Mouse (Mus musculus) hindbrain, embryonic 16.5 days (tissue): ENCODE data around the gene Map4k1. TPM values are rescaled to one million over a fixed set of nuclear protein-coding genes. Genes with fewer than 3 reads are reported as not detected.
"Not testable (repeated sequence)": the region's sequence is repeated elsewhere in the genome, so short reads cannot be mapped to it uniquely, and the experiment has no call there.

Experiments
- ATAC-seq: fragments of 200-750 bp; cut with Nextera tagmentation; 2 replicates; pipeline ENCODE4 v1.8.0; 2017; ENCODE audit warnings: moderate TSS enrichment, moderate library complexity
- H3K27ac ChIP-seq: fragments of 300-500 bp; sonication (generic); 2 replicates; pipeline ENCODE4 v1.5.1; 2014; ENCODE audit warnings: low read depth, mild to moderate bottlenecking, control low read depth, low read length, moderate library complexity
- H3K27me3 ChIP-seq: fragments of 300-500 bp; sonication (generic); replicated peaks from 2 replicates; pipeline ENCODE4 v1.6.1; 2014; ENCODE audit warnings: low read length; ENCODE audit not compliant: control insufficient read depth, insufficient read depth
- H3K36me3 ChIP-seq: fragments of 300-500 bp; sonication (generic); 2 replicates; pipeline ENCODE4 v1.6.1; 2014; ENCODE audit warnings: mild to moderate bottlenecking, low read length, moderate library complexity, mixed read lengths; ENCODE audit not compliant: control insufficient read depth, insufficient read depth
- H3K4me1 ChIP-seq: fragments of 300-500 bp; sonication (generic); 2 replicates; pipeline ENCODE4 v1.6.1; 2014; ENCODE audit warnings: low read depth, low read length; ENCODE audit not compliant: control insufficient read depth, insufficient read depth
- H3K4me2 ChIP-seq: fragments of 300-500 bp; sonication (generic); 2 replicates; pipeline ENCODE4 v1.6.1; 2014; ENCODE audit warnings: mild to moderate bottlenecking, low read length, control low read depth, moderate library complexity
- H3K4me3 ChIP-seq: fragments of 300-500 bp; sonication (generic); 2 replicates; pipeline ENCODE4 v1.5.1; 2014; ENCODE audit warnings: mild to moderate bottlenecking, low read length, control low read depth, moderate library complexity
- H3K9ac ChIP-seq: fragments of 300-500 bp; sonication (generic); 2 replicates; pipeline ENCODE4 v1.6.1; 2014; ENCODE audit warnings: low read depth, mild to moderate bottlenecking, control low read depth, low read length, moderate library complexity
- H3K9me3 ChIP-seq: fragments of 300-500 bp; sonication (generic); 2 replicates; pipeline ENCODE4 v1.6.1; 2014; ENCODE audit warnings: mild to moderate bottlenecking, low read length, moderate library complexity; ENCODE audit not compliant: control insufficient read depth
- WGBS: fragments of 180-500 bp; shearing (Covaris S2); extraction: QIAGEN DNeasy Blood & Tissue Kit; methylation state at CpG from one replicate; pipeline ENCODE4 v1.1.7; 2014; 5-methylcytosine and 5-hydroxymethylcytosine counted together
- polyA plus RNA-seq: library from polyadenylated mRNA; unstranded; fragments of >200 nt; fragmentation: Nextera tagmentation; extraction: Ambion mirVana; gene quantifications from 2 replicates; pipeline ENCODE4 v1.2.1, GENCODE M21; 2015

The Map4k1 gene
- polyA plus RNA-seq, 1 experiment from 2014 or later = 13.8 TPM

DNA sequence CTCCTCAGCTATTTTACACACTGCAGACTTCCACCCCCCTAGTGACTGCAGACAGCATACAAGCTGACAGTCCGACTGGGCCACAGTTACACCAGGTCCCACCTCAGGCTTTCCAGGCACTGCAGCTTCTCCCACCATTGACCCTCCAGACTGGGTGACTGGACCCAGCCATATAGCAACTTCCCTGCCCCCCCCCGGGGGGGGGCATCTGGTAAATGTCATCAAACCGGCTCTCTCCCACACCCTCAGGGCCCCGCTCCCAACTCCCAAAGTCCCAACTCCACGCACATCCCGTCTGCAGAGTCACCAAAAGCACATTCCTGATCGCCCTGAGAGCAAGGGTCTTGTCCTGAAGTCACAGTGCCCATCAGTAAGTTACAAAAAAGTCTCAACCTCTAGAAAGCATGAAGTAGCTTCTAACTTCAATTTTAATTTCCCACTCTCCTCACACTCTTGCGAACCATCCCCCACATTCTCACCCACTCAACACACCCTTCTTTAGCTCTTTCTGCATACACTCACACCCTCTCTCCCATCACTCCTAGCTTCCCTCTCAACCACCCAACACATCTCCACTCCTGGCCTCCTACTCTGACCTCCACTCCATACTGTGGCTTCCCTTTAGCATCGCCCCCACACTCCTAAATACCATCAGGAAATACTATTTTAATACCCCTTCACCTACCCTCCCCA lies 21.4 kb upstream of the Map4k1 start:
- 37% methylated on average over 9 of the region's 9 CpGs for WGBS
- no peaks in the 10 kb centered on the region for H3K9me3 ChIP-seq
- H3K36me3 ChIP-seq = no peaks in the 10 kb centered on the region
- H3K4me1 ChIP-seq = peaks cover 26% of the 10 kb centered on the region
- H3K4me3 ChIP-seq = peak overlapping the region; percentile 89
- peak overlapping the region; percentile 66 for H3K4me2 ChIP-seq
- H3K9ac ChIP-seq = peak overlapping the region; percentile 90
- no peaks in the 10 kb centered on the region for H3K27me3 ChIP-seq
- H3K27ac ChIP-seq = no peak overlapping the region
- ATAC-seq = no peak

- under 1% methylated on average over 7 of the region's 7 CpGs for WGBS
- H3K9ac ChIP-seq = peak overlapping the region; percentile 90
- no peaks in the 10 kb centered on the region for H3K36me3 ChIP-seq
- ATAC-seq = no peak
- no peaks in the 10 kb centered on the region for H3K9me3 ChIP-seq
- peak overlapping the region; percentile 88 for H3K27ac ChIP-seq
- peak overlapping the region; percentile 66 for H3K4me2 ChIP-seq
- H3K27me3 ChIP-seq = no peaks in the 10 kb centered on the region
- peaks cover 26% of the 10 kb centered on the region for H3K4me1 ChIP-seq
- peak overlapping the region; percentile 89 for H3K4me3 ChIP-seq
Observed at GRCm38 (mm10) chr7:28961584-28961926, 20.3 kb upstream of the Map4k1 start.

DNA sequence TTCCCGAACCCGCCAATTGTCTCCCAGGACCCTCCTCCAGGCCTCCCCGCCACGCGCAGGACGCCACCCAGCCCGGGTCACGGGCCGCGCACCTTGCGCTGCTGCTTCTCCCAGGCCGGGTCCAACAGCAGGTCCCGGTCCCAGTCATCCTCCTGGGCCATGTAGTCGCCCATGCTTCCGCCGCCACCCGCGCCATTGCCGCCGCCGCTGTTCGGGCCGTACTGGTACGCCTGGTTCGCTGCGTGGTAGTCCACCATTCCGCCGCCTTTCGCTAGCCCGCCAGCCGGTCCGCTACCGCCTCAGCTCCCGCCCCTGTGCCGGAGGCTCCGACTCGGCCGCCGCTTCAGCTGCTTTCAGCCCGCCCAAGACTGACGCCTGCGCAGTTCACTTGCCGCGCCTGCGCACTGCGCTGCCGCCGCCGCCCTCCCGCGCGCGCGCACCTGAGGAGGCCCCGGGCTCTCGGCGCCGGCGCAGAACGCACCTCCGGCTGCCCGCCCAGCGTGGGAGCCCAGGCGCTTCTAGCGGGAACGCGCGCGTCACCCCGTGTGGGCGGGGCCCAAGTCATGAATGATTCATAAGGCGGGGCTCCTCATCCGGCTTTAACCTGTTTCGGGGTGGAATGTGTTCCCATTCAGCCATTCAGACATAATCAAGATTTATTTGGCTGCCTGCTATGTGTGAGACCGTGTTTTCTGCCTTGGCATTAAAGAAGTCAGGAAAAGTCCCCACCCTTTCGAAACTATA lies 19.8 kb upstream of the Map4k1 start, which contains the start of gene Actn4:
Gene Actn4 (minus strand): TSS at position 414 of the 744 bp plus-strand sequence.
- WGBS = under 1% methylated on average over 72 of the region's 76 CpGs
- peak within 1 kb of the TSS; percentile 90 for H3K9ac ChIP-seq

GRCm38 (mm10) chr7:28963399-28963923 lies 18.4 kb upstream of the Map4k1 start:
- Histone ChIP-seq H3K27me3 (no peaks in the 10 kb centered on the region), H3K9me3 (no peaks in the 10 kb centered on the region), H3K4me3 (no peak overlapping the region), H3K27ac (no peak overlapping the region), H3K4me1 (peaks cover 26% of the 10 kb centered on the region), H3K9ac (no peak overlapping the region), H3K36me3 (no peaks in the 10 kb centered on the region), H3K4me2 (no peak overlapping the region)
- WGBS = 79% methylated on average over 3 of the region's 3 CpGs
- ATAC-seq = no peak

More for the DNA sequence above, 19.8 kb upstream of the Map4k1 start, which contains the start of gene Actn4:
- Histone ChIP-seq H3K4me2 (peak within 1 kb of the TSS; percentile 68), H3K27me3 (no peaks in the 10 kb centered on the region), H3K9me3 (no peaks in the 10 kb centered on the region), H3K27ac (peak within 1 kb of the TSS; percentile 88), H3K36me3 (no peaks in the 10 kb centered on the region), H3K4me1 (peaks cover 26% of the 10 kb centered on the region), H3K4me3 (peak within 1 kb of the TSS; percentile 89)
- peak; percentile 93 for ATAC-seq

- Histone ChIP-seq H3K4me2 (no peak overlapping the region), H3K9me3 (no peaks in the 10 kb centered on the region), H3K36me3 (no peaks in the 10 kb centered on the region), H3K4me1 (peaks cover 10% of the 10 kb centered on the region), H3K9ac (no peak overlapping the region), H3K27ac (no peak overlapping the region), H3K27me3 (no peaks in the 10 kb centered on the region), H3K4me3 (no peak overlapping the region)
- 86% methylated on average over 5 of the region's 5 CpGs for WGBS
- no peak for ATAC-seq
Observed at GRCm38 (mm10) chr7:28965346-28965840, 16.5 kb upstream of the Map4k1 start.

DNA sequence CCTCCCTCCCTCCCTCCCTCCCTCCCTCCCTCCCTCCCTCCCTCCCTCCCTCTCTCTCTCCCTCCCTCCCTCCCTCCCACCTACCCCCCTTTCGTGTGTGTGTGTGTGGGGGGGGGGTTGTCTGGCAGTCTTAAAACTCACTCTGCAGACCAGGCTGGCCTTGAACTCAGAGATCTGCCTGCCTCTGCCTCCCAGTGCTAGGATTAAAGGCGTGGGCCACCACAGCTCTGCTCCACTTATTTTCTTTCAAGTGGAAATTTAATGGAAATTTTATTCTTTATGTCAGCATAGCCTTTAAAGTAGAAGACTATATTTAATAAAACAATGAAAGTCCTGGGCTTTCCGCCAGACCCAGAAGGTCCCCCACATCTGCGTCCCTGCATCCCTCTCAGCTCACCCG lies 15.7 kb upstream of the Map4k1 start:
- H3K4me3 ChIP-seq = no peak overlapping the region
- no peak overlapping the region for H3K9ac ChIP-seq
- no peak for ATAC-seq
- 84% methylated on average over 4 of the region's 5 CpGs for WGBS
- no peaks in the 10 kb centered on the region for H3K9me3 ChIP-seq
- no peaks in the 10 kb centered on the region for H3K36me3 ChIP-seq
- H3K27ac ChIP-seq = no peak overlapping the region
- no peaks in the 10 kb centered on the region for H3K27me3 ChIP-seq
- no peak overlapping the region for H3K4me2 ChIP-seq
- peaks cover 2% of the 10 kb centered on the region for H3K4me1 ChIP-seq

DNA sequence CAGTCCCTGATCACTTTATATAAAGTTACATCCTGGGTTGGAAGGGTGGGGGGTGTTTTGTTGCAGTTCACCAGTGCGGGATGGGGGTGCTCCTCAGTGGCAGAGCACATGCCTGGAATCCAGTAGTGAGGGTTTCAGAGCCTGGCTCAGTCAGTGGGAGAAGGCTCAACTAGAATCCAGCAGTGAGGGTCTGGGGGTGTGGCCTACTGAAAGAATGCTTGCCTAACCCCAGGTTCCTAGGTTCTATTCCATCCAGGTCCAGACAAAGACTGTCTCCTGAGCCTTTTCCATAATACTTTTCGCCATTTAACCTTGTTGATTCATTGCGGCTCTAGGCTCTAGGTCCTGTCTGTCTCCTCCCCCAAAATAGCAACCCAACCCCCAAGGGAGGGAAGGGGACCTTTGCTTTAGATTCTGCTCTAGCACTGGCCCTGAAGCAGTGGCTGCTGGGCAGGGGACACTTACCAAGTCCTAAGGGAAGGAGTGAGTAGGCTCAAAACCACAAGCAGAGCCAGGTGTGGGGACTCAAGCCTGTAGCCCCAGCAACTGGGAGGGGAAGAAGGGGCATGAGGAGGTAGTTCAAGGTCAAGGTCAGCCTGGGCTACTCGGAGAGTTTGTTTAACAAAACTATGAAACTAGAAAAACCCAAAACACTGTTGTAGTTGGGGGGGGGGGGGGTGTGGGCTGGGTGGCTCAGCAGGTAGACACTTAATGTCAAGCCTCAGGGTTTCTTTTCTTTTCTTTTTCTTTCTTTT lies 14.9 kb upstream of the Map4k1 start:
- Histone ChIP-seq H3K36me3 (peaks cover 3% of the 10 kb centered on the region; the same call in 1 of the 2 replicates), H3K27me3 (no peaks in the 10 kb centered on the region), H3K4me2 (no peak overlapping the region), H3K9ac (no peak overlapping the region), H3K4me3 (no peak overlapping the region), H3K4me1 (no peaks in the 10 kb centered on the region), H3K27ac (no peak overlapping the region), H3K9me3 (no peaks in the 10 kb centered on the region)
- ATAC-seq = no peak
- WGBS = 70% methylated on average over 4 of the region's 4 CpGs

DNA sequence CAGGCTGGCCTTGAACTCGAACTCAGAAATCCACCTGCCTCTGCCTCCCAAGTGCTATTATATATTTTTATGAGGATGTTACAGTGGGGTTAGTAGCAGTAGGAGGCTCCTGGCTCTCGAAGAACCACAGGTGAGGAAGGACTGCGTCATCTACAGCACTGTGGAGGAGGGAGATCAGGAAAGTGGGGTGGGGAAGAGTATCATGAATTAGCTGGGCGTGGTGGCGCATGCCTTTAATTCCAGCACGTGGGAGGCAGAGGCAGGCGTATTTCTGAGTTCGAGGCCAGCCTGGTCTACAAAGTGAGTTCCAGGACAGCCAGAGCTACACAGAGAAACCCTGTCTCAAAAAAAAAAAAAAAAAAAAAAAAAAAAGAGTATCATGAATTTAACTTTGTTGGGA lies 13.7 kb upstream of the Map4k1 start:
- 96% methylated on average over 8 of the region's 8 CpGs for WGBS
- not testable (repeated sequence) for H3K27me3 ChIP-seq, H3K9me3 ChIP-seq, ATAC-seq, H3K4me3 ChIP-seq, H3K36me3 ChIP-seq, H3K4me1 ChIP-seq, H3K27ac ChIP-seq, H3K9ac ChIP-seq, H3K4me2 ChIP-seq
